Mouse (Mus musculus) lung, postnatal 0 days (tissue): ENCODE measurements around the gene Tyr. TPM values are rescaled to one million over a fixed set of nuclear protein-coding genes. Genes with fewer than 3 reads are reported as not detected.
"Not testable (repeated sequence)": the region's sequence is repeated elsewhere in the genome, so short reads cannot be mapped to it uniquely, and the experiment has no call there.

Source experiments
- ATAC-seq: fragments of 200-750 bp; cut with Nextera tagmentation; 2 replicates; pipeline ENCODE4 v1.8.0; 2017; ENCODE audit warnings: moderate library complexity
- DNase-seq: peaks from one replicate; pipeline ENCODE4 v3.0.0-alpha.2; 2016; ENCODE audit warnings: low spot score
- H3K27ac ChIP-seq: fragments of 300-500 bp; sonication (generic); 2 replicates; pipeline ENCODE4 v1.5.1; 2014; ENCODE audit warnings: antibody characterized with exemption, mild to moderate bottlenecking, low read length, mixed read lengths
- H3K27me3 ChIP-seq: fragments of 300-500 bp; sonication (generic); replicated peaks from 2 replicates; pipeline ENCODE4 v1.6.1; 2014; ENCODE audit warnings: low read length, mixed read lengths; ENCODE audit not compliant: insufficient read depth
- H3K36me3 ChIP-seq: fragments of 300-500 bp; sonication (generic); 2 replicates; pipeline ENCODE4 v1.6.1; 2014; ENCODE audit warnings: low read length, mixed read lengths; ENCODE audit not compliant: insufficient read depth
- H3K4me1 ChIP-seq: fragments of 300-500 bp; sonication (generic); 2 replicates; pipeline ENCODE4 v1.6.1; 2014; ENCODE audit warnings: antibody characterized with exemption, low read depth, low read length, mixed read lengths; ENCODE audit not compliant: insufficient read depth
- H3K4me2 ChIP-seq: fragments of 300-500 bp; sonication (generic); replicated peaks from 2 replicates; pipeline ENCODE4 v1.6.1; 2014; ENCODE audit warnings: low read depth, mild to moderate bottlenecking, low read length, moderate library complexity, mixed read lengths
- H3K4me3 ChIP-seq: fragments of 300-500 bp; sonication (generic); 2 replicates; pipeline ENCODE4 v1.5.1; 2014; ENCODE audit warnings: low read depth, low read length
- H3K9ac ChIP-seq: fragments of 300-500 bp; sonication (generic); replicated peaks from 2 replicates; pipeline ENCODE4 v1.6.1; 2014; ENCODE audit warnings: low read depth, mild to moderate bottlenecking
- H3K9me3 ChIP-seq: fragments of 300-500 bp; sonication (generic); 2 replicates; pipeline ENCODE4 v1.6.1; 2016; ENCODE audit warnings: low read length, mixed read lengths
- CTCF ChIP-seq: IDR thresholded peaks from 2 replicates; pipeline ENCODE4 v1.5.1; 2016; ENCODE audit warnings: antibody characterized with exemption, mild to moderate bottlenecking
- EP300 ChIP-seq: IDR thresholded peaks from 2 replicates; pipeline ENCODE4 v1.6.1; 2016; ENCODE audit warnings: antibody characterized with exemption, mild to moderate bottlenecking, control low read depth
- WGBS: fragments of 180-500 bp; shearing (Covaris S2); extraction: QIAGEN DNeasy Blood & Tissue Kit; methylation state at CpG from one replicate; pipeline ENCODE4 v1.1.7; 2014; 5-methylcytosine and 5-hydroxymethylcytosine counted together
- polyA plus RNA-seq: library from polyadenylated mRNA; unstranded; fragments of >200 nt; fragmentation: Nextera tagmentation; extraction: Ambion mirVana; gene quantifications from 2 replicates; pipeline ENCODE4 v1.2.1, GENCODE M21; 2015

The Tyr gene
- polyA plus RNA-seq, result 0.02 TPM in 1 of 2 replicates, not detected in the other

DNA sequence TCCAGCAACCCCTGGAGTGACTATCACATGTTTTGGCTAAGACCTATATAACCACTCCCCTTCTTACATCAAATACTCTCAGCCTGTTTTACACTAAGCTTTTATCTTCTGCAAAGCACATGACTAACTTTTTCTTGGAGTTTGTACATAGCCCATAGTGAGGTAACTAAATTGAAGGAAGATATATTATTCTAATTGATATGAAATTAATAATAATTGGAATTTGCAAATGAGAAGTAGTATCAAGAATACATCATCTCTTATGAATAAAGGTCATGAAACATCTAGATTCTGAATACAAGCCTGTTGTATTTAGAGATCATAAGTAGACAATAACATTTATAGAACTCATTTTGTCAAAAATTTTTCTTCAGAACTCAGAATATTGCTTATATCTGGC, at the start of gene Tyr:
TSS of gene Tyr (minus strand) at position 101 of the 400 bp plus-strand sequence.
- Histone ChIP-seq H3K27me3 (no peaks in the 10 kb centered on the region), H3K36me3 (no peaks in the 10 kb centered on the region), H3K9ac (no peak within 1 kb of the TSS), H3K4me3 (no peak within 1 kb of the TSS), H3K27ac (no peak within 1 kb of the TSS), H3K9me3 (no peaks in the 10 kb centered on the region), H3K4me1 (no peaks in the 10 kb centered on the region), H3K4me2 (no peak within 1 kb of the TSS)
- DNase-seq (no peak), ATAC-seq (no peak)
- no peak for TF ChIP-seq EP300
- no peak for TF ChIP-seq CTCF

- H3K36me3 ChIP-seq, result no peaks in the 10 kb centered on the region
- H3K9me3 ChIP-seq, result no peaks in the 10 kb centered on the region
- TF ChIP-seq EP300 (no peak), CTCF (no peak)
- no peaks in the 10 kb centered on the region for H3K27me3 ChIP-seq
- no peak overlapping the region for H3K9ac ChIP-seq
- DNase-seq, result no peak
- no peak for ATAC-seq
- H3K4me3 ChIP-seq, result no peak overlapping the region
- no peak overlapping the region for H3K27ac ChIP-seq
- H3K4me2 ChIP-seq, result no peak overlapping the region
- no peaks in the 10 kb centered on the region for H3K4me1 ChIP-seq
Observed at GRCm38 (mm10) chr7:87539031-87539430, 45.7 kb upstream of the Tyr start.

DNA sequence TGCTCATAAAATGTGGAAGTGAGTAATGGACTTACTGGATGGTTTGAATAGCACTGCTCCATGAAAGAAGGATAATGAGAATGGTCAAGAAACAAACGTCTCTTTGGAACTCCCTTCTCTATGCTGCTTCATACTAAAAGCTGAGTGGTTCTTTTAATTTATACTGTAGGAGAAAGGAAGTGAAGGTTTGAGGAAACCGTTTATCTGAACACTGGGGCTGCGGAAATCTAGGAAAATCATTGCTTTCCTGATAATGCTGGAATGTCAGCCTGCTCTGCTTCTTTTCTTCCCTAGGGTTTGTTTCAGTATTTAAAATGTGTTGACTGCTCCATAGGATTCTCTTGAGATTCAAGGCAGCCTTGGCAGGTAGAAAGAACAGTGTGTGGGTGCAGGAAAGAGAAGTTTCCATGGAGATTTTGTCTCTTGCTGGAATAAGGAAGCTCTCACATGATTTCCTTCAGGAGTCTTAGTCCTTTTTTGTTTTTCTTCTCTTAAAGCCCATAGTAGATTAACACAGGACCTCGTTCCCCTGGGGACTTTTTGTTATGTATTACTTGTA, 891 bp upstream of the Tyr start:
- no peak overlapping the region for H3K27ac ChIP-seq
- H3K4me1 ChIP-seq, result no peaks in the 10 kb centered on the region
- no peaks in the 10 kb centered on the region for H3K9me3 ChIP-seq
- ATAC-seq, result no peak
- H3K36me3 ChIP-seq, result no peaks in the 10 kb centered on the region
- no peak for DNase-seq
- no peak overlapping the region for H3K9ac ChIP-seq
- 8% methylated on average over 4 of the region's 4 CpGs for WGBS
- no peaks in the 10 kb centered on the region for H3K27me3 ChIP-seq
- no peak overlapping the region for H3K4me2 ChIP-seq
- no peak for TF ChIP-seq CTCF
- TF ChIP-seq EP300, result no peak
- no peak overlapping the region for H3K4me3 ChIP-seq

DNA sequence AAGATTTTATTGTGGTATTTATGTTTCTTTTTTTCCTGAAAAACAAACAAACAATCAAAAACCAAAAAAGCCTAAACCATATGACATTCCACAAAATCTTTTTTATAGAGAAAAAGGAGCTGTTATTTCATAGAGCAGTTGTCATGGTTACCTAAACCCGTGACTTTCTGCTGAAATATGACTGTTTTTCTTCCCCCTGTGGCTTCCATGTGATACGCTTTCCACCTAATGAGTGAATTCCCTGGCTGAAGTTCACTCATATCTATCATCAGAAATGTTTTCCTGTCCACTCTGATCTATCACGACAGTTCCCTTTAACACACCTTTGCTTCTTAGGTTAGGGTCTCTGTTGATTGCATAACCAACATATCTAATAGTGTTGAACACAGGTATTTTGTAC, 5.3 kb downstream of the Tyr start:
- Histone ChIP-seq H3K9me3 (no peaks in the 10 kb centered on the region), H3K4me2 (no peak overlapping the region), H3K4me1 (no peaks in the 10 kb centered on the region), H3K36me3 (no peaks in the 10 kb centered on the region), H3K27me3 (no peaks in the 10 kb centered on the region), H3K9ac (no peak overlapping the region), H3K4me3 (no peak overlapping the region), H3K27ac (no peak overlapping the region)
- DNase-seq (no peak), ATAC-seq (no peak)
- TF ChIP-seq EP300, result no peak
- 75% methylated on average over 3 of the region's 3 CpGs for WGBS

- ATAC-seq, result no peak
- no peak for DNase-seq
- no peak for TF ChIP-seq EP300
- TF ChIP-seq CTCF, result no peak
- Histone ChIP-seq H3K4me3 (no peak overlapping the region), H3K27me3 (no peaks in the 10 kb centered on the region), H3K9ac (no peak overlapping the region), H3K4me1 (no peaks in the 10 kb centered on the region), H3K9me3 (no peaks in the 10 kb centered on the region), H3K4me2 (no peak overlapping the region), H3K36me3 (no peaks in the 10 kb centered on the region), H3K27ac (no peak overlapping the region)
- WGBS, result 44% methylated on average over 1 of the region's 1 CpGs
Observed at GRCm38 (mm10) chr7:87413271-87413670, 80.0 kb downstream of the Tyr start.

- not testable (repeated sequence) for H3K9me3 ChIP-seq, H3K9ac ChIP-seq, H3K4me3 ChIP-seq, H3K36me3 ChIP-seq, H3K27me3 ChIP-seq, H3K4me2 ChIP-seq, H3K4me1 ChIP-seq, ATAC-seq, H3K27ac ChIP-seq
- DNase-seq, result peak; percentile 27
- TF ChIP-seq CTCF, result peak; percentile 65
- WGBS, result 11% methylated on average over 4 of the region's 4 CpGs
Observed at GRCm38 (mm10) chr7:87411373-87411772, 81.9 kb downstream of the Tyr start.

GRCm38 (mm10) chr7:87397023-87397422, 96.3 kb downstream of the Tyr start:
- no peak overlapping the region for H3K9ac ChIP-seq
- WGBS, result 89% methylated on average over 7 of the region's 7 CpGs
- TF ChIP-seq CTCF, result no peak
- TF ChIP-seq EP300, result no peak
- H3K36me3 ChIP-seq, result no peaks in the 10 kb centered on the region
- no peaks in the 10 kb centered on the region for H3K9me3 ChIP-seq
- DNase-seq (no peak), ATAC-seq (no peak)
- no peaks in the 10 kb centered on the region for H3K4me1 ChIP-seq
- no peak overlapping the region for H3K4me2 ChIP-seq
- H3K27ac ChIP-seq, result no peak overlapping the region
- no peak overlapping the region for H3K4me3 ChIP-seq
- H3K27me3 ChIP-seq, result no peaks in the 10 kb centered on the region
